9 mouse cellular contexts compared by ENCODE assay signal in the genomic region with DNA sequence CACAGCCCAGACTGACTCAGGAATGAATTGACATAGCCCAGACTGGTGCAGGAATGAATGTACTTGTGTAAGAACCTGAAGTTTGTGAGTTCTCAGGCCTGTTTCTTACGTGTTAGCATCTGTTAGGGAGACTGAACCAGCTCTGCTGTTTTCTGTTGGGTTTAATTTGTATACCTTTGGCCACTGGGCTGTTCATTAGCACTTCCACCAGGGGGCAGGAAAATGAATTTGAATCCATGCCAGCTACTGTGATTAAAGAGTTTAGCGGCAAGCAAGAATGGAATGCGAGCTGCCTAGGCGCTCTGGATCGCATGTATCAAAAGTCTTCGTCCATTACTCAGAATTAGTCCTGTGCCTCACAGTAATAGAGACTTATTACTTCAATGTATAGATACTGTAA.
DNase-seq lines count a peak whose midpoint lies in the region; TF ChIP-seq lines count a peak whose summit lies in the region.
"Had no signal": no experiment of that assay in that cellular context is flagged by ENCODE, and none has a peak within 500 bp of the region (broad histone marks: within the 10 kb centered on the region; RNA-seq: fewer than 3 reads in every experiment).

No protein-coding gene starts in this region.

- no peak overlapping the region for H3K27ac ChIP-seq in liver, adult 2 months (replicated peaks; ENCODE audit: insufficient read depth, low read depth, low read length)
- no peak overlapping the region for H3K27ac ChIP-seq in cerebellum, adult 2 months (ENCODE audit: insufficient read depth, low read length)
- no peak overlapping the region for H3K27ac ChIP-seq in layer of hippocampus, adult 2 months
- H3K27ac ChIP-seq: limb, embryonic 15.5 days had no signal

- 19% methylated on average over 6 of the region's 6 CpGs for WGBS in liver, adult 2 months
- WGBS in cerebellum, adult 2 months = 2% methylated on average over 6 of the region's 6 CpGs

- peaks cover 59% of the 10 kb centered on the region for H3K36me3 ChIP-seq in liver, adult 2 months (ENCODE audit: control insufficient read depth, insufficient read depth, low read length)

- peak; percentile 45 for TF ChIP-seq CTCF in liver, adult 2 months (IDR thresholded peaks at IDR 0.05; ENCODE audit: low read depth, low read length)
- peak; percentile 57; the same call in 1 of the 2 replicates for TF ChIP-seq CTCF in cerebellum, adult 2 months (IDR thresholded peaks at IDR 0.05; ENCODE audit: borderline replicate concordance, insufficient read depth, low read depth, low read length)
- TF ChIP-seq CTCF in layer of hippocampus, adult 2 months (conservative IDR thresholded peaks at IDR 0.05) = peak; percentile 87

- no peak overlapping the region for H3K4me3 ChIP-seq in liver, adult 2 months (ENCODE audit: insufficient read depth, low read depth, low read length)
- no peak overlapping the region for H3K4me3 ChIP-seq in cerebellum, adult 2 months (replicated peaks; ENCODE audit: insufficient read depth, low read depth, low read length)
- H3K4me3 ChIP-seq in layer of hippocampus, adult 2 months = no peak overlapping the region
- H3K4me3 ChIP-seq: limb, embryonic 15.5 days had no signal

- H3K9ac ChIP-seq in liver, adult 2 months (ENCODE audit: low read depth, low read length) = no peak overlapping the region
- H3K9ac ChIP-seq: limb, embryonic 15.5 days had no signal

- DNase-seq in liver, adult 2 months (ENCODE audit: extremely low read depth, low read depth, low spot score) = peak; percentile 66
- no peak for DNase-seq in liver
- DNase-seq in Muller cell, postnatal 12 days (ENCODE audit: inconsistent ontology term) = peak; percentile 74
- peak; percentile 80 to 86 for DNase-seq in cerebellum, adult 2 months
- DNase-seq in gastrocnemius, postnatal 25 days = peak; percentile 32
- peak; percentile 30 to 74 for DNase-seq in layer of hippocampus, adult 2 months (ENCODE audit: low spot score in 2 of 2)
- DNase-seq in ovary, postnatal 14 days (ENCODE audit: low spot score) = peak; percentile 63
- DNase-seq in right cerebral cortex, adult 18-20 months = no peak

- no peaks in the 10 kb centered on the region for H3K27me3 ChIP-seq in liver, adult 2 months (ENCODE audit: control insufficient read depth, insufficient read depth, low read length)
- H3K27me3 ChIP-seq in cerebellum, adult 2 months (ENCODE audit: control insufficient read depth, insufficient read depth, low read length) = no peaks in the 10 kb centered on the region
- H3K27me3 ChIP-seq: limb, embryonic 15.5 days had no signal

- H3K4me1 ChIP-seq in liver, adult 2 months (ENCODE audit: control insufficient read depth, insufficient read depth, low read length) = peaks cover 3% of the 10 kb centered on the region
- peaks cover 15% of the 10 kb centered on the region for H3K4me1 ChIP-seq in cerebellum, adult 2 months (ENCODE audit: control insufficient read depth, insufficient read depth, low read length)

- no peak for TF ChIP-seq POLR2A in liver, adult 2 months (IDR thresholded peaks at IDR 0.05; ENCODE audit: extremely low read depth, insufficient read depth, low read length)
- TF ChIP-seq POLR2A in cerebellum, adult 2 months (IDR thresholded peaks at IDR 0.05; ENCODE audit: borderline replicate concordance, insufficient read depth, low read length) = no peak

- H3K79me2 ChIP-seq in liver, adult 2 months (ENCODE audit: control insufficient read depth, insufficient read depth, low read length) = peaks cover 31% of the 10 kb centered on the region; the same call in 1 of the 2 replicates

Comparison
In these comparisons a context has a peak if more than half of its experiments do, and no peak if none do; other contexts are left out.
1. DNase-seq: peak in liver, adult 2 months (single experiment), Muller cell, postnatal 12 days (single experiment), cerebellum, adult 2 months (2 of 2), gastrocnemius, postnatal 25 days (single experiment), layer of hippocampus, adult 2 months (2 of 2) and ovary, postnatal 14 days (single experiment); none in liver (single experiment) and right cerebral cortex, adult 18-20 months (single experiment).
2. Peak in every context shown above with its lines, with median percentiles within 50 percentile points of each other: CTCF ChIP-seq.